ENCODE assay signal across 8 mouse cellular contexts in genomic region chr13:92425758-92426264, GRCm38 (mm10). TPM values are rescaled to one million over a fixed set of nuclear protein-coding genes. Genes with fewer than 3 reads are reported as not detected.
DNase-seq lines count a peak whose midpoint lies in the region; ATAC-seq lines count a peak whose summit lies in the region.

Gene Ankrd34b, plus strand, starts transcription at chr13:92425896.

- no peak within 1 kb of the TSS for H3K27ac ChIP-seq in forebrain, embryonic 15.5 days (replicated peaks)

- ATAC-seq in forebrain, embryonic 15.5 days (replicated peaks): peak; percentile 78
- peak; percentile 67 for ATAC-seq in inflammation-experienced regulatory T-cells, adult 6 months

- H3K9me3 ChIP-seq in forebrain, embryonic 15.5 days: no peaks in the 10 kb centered on the region

- DNase-seq in WW6 (ENCODE audit: low read depth, low spot score): peak; percentile 50
- DNase-seq in cerebellum, adult 11 months: peak; percentile 90
- DNase-seq in left cerebral cortex, adult 8-10 months (ENCODE audit: low spot score in 2 of 2): peak; percentile 17 to 68
- DNase-seq in lung, postnatal 36 days: peak; percentile 17
- peak; percentile 72 for DNase-seq in right cerebral cortex, postnatal 25 days
- DNase-seq in urinary bladder, postnatal 10 days (ENCODE audit: low spot score): no peak

- H3K9ac ChIP-seq in forebrain, embryonic 15.5 days (replicated peaks): peak within 1 kb of the TSS; percentile 57

- H3K36me3 ChIP-seq in forebrain, embryonic 15.5 days: no peaks in the 10 kb centered on the region

- WGBS in forebrain, embryonic 15.5 days: under 1% methylated on average over 54 of the region's 54 CpGs

- peaks cover 31% of the 10 kb centered on the region for H3K27me3 ChIP-seq in forebrain, embryonic 15.5 days

- H3K4me1 ChIP-seq in forebrain, embryonic 15.5 days: peaks cover 18% of the 10 kb centered on the region

- peak within 1 kb of the TSS; percentile 73 for H3K4me3 ChIP-seq in forebrain, embryonic 15.5 days

- peak within 1 kb of the TSS; percentile 100 for H3K4me2 ChIP-seq in forebrain, embryonic 15.5 days (replicated peaks)

RNA-seq across cellular contexts. Expression of gene Ankrd34b, which starts in this region (rescaled TPM):
- 0.46 and 0.61 TPM in 2 replicates for polyA plus RNA-seq in forebrain, embryonic 15.5 days (2015; fragmentation: Nextera tagmentation; extraction: Ambion mirVana)
- polyA plus RNA-seq in inflammation-experienced regulatory T-cells, adult 6 months (2017; shearing (Covaris generic)): under 1 TPM in 2 of 3 experiments, not detected in 1; 0.14 to 0.16 TPM
- 10 to 100 TPM; 20.0 to 21.2 (median 20.7) TPM for total RNA-seq in left cerebral cortex, adult 8-10 months (2022)

Comparison
In these comparisons a context has a peak if more than half of its experiments do, and no peak if none do; other contexts are left out.
1. Peak in ATAC-seq, H3K4me3 ChIP-seq, H3K9ac ChIP-seq and H3K4me2 ChIP-seq in forebrain, embryonic 15.5 days; RNA of the gene not detected or under 1 TPM.
2. Peak in ATAC-seq in inflammation-experienced regulatory T-cells, adult 6 months; RNA of the gene not detected or under 1 TPM.